Mouse (Mus musculus) ZHBTc4 (cell line): Measurements from ENCODE around the gene Zfp617.

ENCODE experiments used
- DNase-seq: peaks from one replicate; pipeline ENCODE4 v3.0.0-alpha.2; 2011; ENCODE audit warnings: low read depth, low spot score

Gene Zfp617

DNA sequence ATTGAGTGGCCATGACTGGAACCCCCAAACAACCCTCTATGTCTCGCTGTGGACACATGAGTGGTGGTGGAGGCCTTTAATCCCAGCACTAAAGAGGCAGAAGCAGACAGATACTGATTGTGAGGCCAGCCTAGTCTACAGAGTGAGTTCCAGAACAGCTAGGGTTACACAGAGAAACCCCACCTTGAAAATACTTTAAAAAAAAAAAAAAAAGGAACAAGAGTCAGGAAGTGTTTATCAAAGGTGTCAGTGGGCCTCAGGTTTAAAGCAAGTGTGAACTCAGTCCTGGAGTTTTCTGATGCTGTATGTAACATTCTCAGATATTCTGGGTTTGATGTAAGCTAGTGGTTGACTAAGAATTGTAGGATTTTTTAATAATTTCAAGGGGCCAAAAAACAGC, 44.1 kb downstream of the Zfp617 start:
- DNase-seq, result no peak

DNA sequence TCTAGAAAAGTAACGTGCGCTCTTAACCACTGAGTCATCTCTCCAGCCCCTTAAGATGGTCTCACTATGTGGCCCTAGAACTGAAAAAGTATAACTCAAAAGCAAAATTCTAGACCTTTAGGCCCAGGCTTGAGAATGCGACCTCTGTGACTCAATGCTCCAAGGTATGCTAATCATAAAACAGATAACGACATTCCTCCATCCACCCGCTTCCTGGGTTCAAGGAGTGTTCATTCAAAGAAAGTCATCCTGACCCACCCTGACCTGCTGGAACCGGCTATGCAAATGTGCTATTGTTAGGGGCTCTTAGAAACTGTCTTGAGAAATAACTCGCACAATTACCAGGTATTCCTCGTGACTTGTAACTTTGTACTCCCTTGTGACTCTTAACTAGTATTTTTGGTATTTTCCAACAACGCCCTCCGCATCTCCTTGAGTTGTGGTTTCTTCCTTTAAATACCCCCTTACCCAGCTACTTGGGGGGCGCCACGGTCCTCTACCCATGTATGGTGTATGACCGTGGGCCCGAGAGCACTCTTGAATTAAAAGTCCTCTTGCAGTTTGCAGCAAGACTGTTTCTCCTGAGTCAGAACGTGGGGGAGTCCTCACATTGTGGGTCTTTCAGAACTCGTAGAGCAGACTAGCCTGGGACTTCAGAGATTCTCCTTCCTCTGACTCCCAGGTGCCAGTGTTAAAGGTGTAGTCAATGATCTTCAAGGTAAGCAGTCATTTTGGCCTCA, 44.7 kb downstream of the Zfp617 start:
- peak; percentile 80 for DNase-seq

DNA sequence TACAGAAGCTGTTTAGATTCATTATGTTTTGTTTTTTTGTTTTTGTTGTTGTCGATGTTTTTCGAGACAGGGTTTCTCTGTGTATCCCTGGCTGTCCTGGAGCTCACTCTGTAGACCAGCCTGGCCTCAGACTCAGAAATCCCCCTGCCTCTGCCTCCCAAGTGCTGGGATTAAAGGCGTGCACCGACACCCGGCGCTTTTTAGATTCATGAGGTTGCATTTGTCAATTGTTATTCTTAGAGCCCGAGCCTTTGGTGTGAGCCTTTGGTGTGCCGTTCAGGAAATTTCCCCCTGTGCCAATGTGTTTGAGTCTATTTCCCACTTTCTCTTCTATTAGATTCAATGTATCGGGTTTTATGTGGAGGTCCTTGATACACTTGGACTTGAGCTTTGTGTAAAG, 46.2 kb downstream of the Zfp617 start:
- DNase-seq, result peak; percentile 65

DNA sequence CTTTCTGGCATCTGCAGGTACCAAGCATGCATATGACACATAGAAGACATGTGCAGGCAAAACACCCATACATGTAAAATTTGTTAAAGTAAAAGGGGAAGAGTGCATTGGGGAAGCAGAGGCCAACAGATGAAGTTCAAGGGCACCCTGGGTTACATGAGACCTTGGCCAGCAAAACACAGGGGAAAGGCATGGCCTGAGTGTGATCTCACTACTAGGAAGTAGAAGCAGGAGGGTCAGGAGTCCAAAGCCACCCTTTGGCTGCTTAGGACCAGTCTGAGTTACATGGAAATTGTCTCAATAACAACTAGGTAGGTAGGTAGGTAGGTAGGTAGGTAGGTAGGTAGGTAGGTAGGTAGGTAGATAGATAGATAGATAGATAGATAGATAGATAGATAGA, 52.0 kb downstream of the Zfp617 start:
- no peak for DNase-seq

DNA sequence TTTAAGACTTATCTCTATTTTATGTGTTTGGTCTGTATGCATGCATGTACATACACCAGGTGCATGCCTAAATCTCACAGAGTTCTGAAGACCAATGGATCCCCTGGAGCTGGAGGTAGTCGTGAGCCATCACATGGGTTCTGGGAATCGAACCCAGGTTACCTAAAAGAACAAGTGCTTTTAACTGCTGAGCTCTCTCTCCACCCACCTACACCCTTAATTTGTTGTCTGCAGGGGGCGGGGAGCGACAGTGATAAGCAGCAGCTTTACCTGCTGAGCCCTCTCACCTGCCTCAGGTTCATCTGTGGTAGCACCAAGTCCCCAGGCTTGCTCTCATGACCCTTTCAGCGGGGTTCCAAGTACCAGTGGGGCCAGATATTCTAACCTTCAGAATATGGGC, 53.4 kb downstream of the Zfp617 start:
- DNase-seq, result no peak

DNA sequence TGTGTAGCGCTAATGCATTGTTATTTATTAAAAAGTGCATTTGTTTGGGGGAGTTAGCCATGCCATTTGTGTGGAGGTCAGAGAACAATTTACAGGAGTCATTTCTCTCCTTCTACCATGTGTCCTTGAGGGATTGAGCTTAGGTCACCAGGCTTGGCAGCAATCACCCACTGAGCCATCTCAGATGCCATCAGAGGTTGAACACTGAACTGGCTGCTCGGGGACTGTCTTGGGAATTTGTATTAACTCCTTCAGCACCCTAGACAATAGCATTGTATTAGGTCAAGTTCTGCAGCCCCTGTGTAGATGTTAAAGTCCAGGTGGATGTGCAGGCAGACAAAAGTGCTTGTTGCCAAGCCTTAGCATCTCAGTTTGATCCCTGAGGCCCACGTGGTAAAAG, 55.6 kb downstream of the Zfp617 start:
- no peak for DNase-seq

DNA sequence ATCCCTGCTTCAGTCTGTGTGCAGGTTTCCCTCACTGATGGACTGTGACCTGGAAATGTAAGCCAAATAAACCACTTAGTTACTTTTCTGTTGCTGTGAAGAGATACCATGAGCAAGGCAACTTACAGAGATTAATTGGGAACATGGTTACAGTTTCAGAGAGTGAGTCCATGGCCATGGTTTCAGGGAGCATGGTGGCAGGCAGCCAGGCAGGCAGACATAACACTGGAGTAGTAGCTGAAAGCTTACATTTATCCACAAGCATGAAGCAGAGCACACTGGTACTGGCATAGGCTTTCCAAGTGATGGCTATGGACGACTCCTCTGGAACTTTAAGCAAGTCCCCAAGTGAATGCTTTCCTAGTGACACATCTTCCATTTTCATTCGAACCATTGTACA, 56.7 kb downstream of the Zfp617 start:
- DNase-seq, result no peak

DNA sequence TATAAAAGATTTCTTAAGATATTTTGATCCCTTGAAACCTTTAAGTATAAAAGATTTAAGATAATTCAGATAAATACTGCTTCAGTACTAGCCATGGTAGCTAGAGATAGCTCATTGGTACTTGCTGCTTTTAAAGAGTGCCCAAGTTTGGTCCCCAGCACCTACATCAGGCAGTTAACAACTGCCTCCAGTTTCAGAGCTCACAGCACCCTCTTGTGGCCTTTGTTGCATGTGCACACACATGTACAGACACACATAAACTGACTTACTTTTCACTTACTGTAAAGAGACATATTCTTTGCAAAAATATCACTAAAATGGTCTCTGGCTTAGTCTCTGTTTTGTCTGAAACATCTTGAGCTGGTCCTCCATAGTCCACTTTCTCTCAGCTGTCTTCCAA, 58.0 kb downstream of the Zfp617 start:
- DNase-seq, result peak; percentile 67

DNA sequence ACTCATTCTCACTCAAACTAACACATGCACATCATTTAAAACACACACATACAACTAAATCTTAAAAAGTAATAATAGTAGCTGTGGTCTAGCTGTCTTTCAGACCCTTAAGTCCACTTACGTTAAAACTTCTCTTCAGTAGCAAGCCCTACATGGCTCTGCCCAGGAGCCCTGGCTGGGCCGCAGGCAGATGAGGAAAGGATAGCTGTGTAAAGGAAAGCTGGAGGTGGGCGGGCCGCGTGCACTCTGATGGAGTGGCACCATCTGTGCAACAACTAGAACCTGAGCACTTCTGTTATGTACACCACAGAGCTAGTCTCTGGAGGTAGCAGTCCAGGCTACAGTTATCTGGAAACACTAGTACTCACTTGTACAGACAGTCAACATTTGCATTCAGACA, 58.8 kb downstream of the Zfp617 start:
- DNase-seq, result no peak

DNA sequence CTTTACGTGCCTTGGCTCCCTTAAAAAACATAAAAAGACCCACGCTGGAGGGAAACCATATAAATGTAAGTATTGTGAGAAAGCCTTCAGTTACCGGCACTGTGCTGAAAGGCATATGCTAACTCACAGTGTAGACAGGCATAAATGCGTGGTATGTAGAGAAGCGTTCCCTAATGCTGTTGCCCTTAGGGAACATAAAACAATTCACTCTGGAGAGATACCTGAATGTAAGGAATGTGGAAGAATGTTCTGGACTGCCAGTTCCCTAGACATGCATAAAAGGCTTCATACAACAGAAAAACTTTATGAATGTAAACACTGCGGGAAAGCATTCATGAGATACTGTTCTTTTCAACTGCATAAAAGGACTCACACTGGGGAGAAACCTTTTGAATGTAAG, 59.7 kb downstream of the Zfp617 start:
- peak; percentile 37 for DNase-seq

DNA sequence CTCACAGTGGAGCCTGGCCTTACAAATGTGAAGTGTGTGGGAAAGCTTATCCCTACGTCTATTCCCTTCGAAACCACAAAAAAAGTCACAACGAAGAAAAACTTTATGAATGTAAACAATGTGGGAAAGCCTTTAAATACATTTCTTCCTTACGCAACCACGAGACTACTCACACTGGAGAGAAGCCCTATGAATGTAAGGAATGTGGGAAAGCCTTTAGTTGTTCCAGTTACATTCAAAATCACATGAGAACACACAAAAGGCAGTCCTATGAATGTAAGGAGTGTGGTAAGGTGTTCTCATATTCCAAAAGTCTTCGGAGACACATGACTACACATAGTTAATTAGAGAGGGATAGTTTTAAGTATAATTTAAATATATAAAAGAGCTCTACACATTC, 60.2 kb downstream of the Zfp617 start:
- no peak for DNase-seq

DNA sequence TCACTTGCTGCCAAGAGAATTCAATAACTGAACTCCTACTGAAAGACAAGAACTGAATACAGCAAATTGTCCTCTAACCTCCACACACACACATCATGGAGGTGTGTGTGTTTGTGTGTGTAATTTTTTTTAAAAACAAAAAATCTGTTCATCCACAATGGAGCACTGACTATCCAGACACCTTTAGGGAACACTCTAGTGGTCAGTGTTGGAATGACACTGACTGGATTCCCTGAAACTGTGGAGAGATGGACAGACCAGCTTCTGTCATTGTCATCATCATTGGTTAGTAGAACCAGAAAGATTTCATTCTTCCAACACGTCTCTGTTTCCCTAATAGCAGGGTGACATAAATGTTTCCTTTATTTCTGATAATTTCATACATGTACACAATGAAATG, 63.5 kb downstream of the Zfp617 start:
- peak; percentile 60 for DNase-seq

DNA sequence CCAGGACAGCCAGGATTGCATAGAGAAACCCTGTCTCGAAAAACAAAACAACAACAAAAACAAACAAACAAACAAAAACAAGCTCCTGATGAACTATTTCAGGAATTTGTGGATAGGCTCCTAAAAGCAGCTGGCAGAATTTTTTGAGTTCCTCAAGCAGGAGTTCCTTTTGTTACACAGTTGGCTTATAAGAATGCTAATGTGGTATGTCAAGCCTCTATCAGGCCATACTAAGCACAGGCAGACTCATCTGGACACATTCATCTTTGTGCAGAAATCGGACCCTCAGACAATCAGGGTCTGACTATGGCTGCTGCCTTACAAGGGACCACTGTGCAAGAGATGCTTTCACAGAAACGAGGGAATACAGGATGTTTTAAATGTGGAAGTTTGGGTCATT, 65.8 kb downstream of the Zfp617 start:
- peak; percentile 63 for DNase-seq

DNA sequence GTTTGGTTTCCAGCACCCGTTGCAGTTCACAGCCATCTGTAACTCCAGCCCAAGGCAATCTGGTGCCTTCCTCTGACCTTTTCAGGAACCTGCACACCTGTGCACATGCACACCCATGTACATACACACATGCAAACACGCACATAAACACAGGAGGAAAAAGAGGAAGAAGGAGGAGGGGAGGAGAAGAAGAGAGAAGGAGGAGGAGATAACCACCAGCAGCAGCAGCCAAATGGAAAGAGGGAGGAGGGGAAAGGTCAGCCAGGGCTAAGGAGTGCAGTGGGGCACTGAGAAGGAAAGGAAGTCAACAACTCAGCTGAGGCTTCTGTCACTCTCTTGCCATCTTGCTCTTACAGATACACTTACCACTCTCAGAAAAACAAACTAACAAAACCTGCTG, 72.6 kb downstream of the Zfp617 start:
- DNase-seq, result no peak

DNA sequence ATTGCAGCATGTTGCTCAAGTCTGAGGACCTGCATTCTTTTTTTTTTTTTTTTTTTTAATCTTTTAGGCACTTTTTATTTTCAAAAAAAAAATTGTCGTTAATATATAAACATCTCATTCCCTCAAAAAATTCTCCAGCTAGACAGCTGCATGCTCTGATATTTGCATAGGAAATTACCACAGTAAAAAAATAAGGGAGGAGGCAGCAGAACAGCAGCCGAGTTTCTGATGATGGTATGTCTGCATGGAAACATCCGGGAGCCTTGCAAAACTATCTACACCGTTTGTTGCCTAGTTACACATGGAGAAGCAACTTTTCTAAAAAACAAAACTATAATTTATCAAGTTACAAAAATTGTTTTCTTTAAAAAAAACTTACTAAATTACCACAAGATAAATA, 73.0 kb downstream of the Zfp617 start:
- DNase-seq, result no peak
